ENCODE assay signal across 25 mouse cellular contexts in the genomic region with DNA sequence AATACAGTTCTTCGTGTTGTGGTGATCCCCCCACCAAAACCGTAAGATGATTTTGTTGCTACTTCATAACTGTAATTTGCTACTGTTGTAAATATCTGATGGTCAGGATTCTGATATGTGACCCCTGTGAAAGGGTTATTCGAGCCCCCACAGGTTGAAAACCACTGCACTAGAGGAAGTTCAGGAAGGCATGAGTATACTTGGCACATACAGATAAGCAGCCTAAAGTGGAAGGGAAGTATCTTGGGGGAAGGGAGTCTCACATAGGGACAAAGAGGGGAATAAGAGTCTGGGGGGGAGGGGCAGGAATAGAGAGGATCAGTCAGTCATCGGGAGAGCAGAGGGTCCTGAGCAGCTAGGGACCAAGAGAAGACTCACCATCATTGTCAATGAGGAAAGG. TPM values are rescaled to one million over a fixed set of nuclear protein-coding genes. Genes with fewer than 3 reads are reported as not detected.
"Had no signal": no experiment of that assay in that cellular context is flagged by ENCODE, and none has a peak within 500 bp of the region (broad histone marks: within the 10 kb centered on the region; RNA-seq: fewer than 3 reads in every experiment).

No protein-coding gene starts in this region.

- DNase-seq: gastrocnemius, postnatal 14 days; gastrocnemius, postnatal 36 days; heart, adult 11 months; heart, adult 2 months; heart, postnatal 14 days; heart, postnatal 36 days; kidney, adult 18-20 months; kidney, adult 8-10 months; kidney, postnatal 10 days; kidney, postnatal 25 days; kidney, postnatal 4 days; liver had no signal

- H3K27me3 ChIP-seq: intestine, embryonic 15.5 days had no signal

- ATAC-seq: hindbrain, embryonic 16.5 days; inflammation-experienced regulatory T-cells, adult 6 months; intestine, embryonic 15.5 days; intestine, postnatal 0 days had no signal

- H3K9me3 ChIP-seq: heart, embryonic 13.5 days; heart, embryonic 15.5 days; hindbrain, embryonic 10.5 days; hindbrain, embryonic 12.5 days; intestine, embryonic 15.5 days; limb, embryonic 10.5 days; limb, embryonic 12.5 days had no signal

- H3K9ac ChIP-seq: heart, embryonic 13.5 days; heart, embryonic 15.5 days; hindbrain, embryonic 12.5 days; hindbrain, embryonic 14.5 days; intestine, embryonic 15.5 days; limb, embryonic 12.5 days had no signal

- H3K4me3 ChIP-seq: heart, adult 2 months; heart, embryonic 13.5 days; heart, embryonic 15.5 days; hindbrain, embryonic 10.5 days; hindbrain, embryonic 12.5 days; intestine, embryonic 15.5 days; layer of hippocampus, adult 2 months; left cerebral cortex, adult 2 months; limb, embryonic 10.5 days; limb, embryonic 12.5 days had no signal

- H3K27ac ChIP-seq: heart, adult 2 months; heart, embryonic 13.5 days; heart, embryonic 15.5 days; hindbrain, embryonic 10.5 days; hindbrain, embryonic 12.5 days; hindbrain, embryonic 14.5 days; intestine, embryonic 15.5 days; layer of hippocampus, adult 2 months; left cerebral cortex, adult 2 months; limb, embryonic 10.5 days; limb, embryonic 12.5 days had no signal

- H3K36me3 ChIP-seq: heart, embryonic 13.5 days; heart, embryonic 15.5 days; intestine, embryonic 15.5 days; limb, embryonic 10.5 days; limb, embryonic 12.5 days had no signal

RNA-seq across cellular contexts. Expression of a gene that starts 5.2 kb away (rescaled TPM):
- polyA plus RNA-seq: inflammation-experienced regulatory T-cells, adult 6 months had no signal

RNA-seq across cellular contexts. Expression of a gene that starts 33.5 kb away (rescaled TPM):
- polyA plus RNA-seq: inflammation-experienced regulatory T-cells, adult 6 months had no signal
